Mouse (Mus musculus) thymus, adult 2 months (tissue): Measurements from ENCODE around the gene Tnfsf10.

Experiments used
- CTCF ChIP-seq: fragments of 200-500 bp; IDR thresholded peaks from 2 replicates; pipeline ENCODE4 v1.5.1; 2012; ENCODE audit warnings: mild to moderate bottlenecking, control low read depth, low read length, moderate library complexity, borderline replicate concordance; ENCODE audit not compliant: control insufficient read depth, poor library complexity, insufficient read depth; ENCODE audit errors: extremely low read depth
- POLR2A ChIP-seq: fragments of 200-500 bp; IDR thresholded peaks from 2 replicates; pipeline ENCODE4 v1.6.1; 2012; ENCODE audit warnings: mild to moderate bottlenecking, low read length, control low read depth, moderate library complexity; ENCODE audit not compliant: control insufficient read depth, poor library complexity, insufficient read depth; ENCODE audit errors: extremely low read depth

- no peak for TF ChIP-seq CTCF
- no peak for TF ChIP-seq POLR2A
Observed at GRCm38 (mm10) chr3:27370582-27371275, 53.9 kb downstream of the Tnfsf10 start.
